Mouse (Mus musculus) liver, embryonic 14.5 days (tissue): ENCODE data around the gene Gart.

Source experiments
- CTCF ChIP-seq: IDR thresholded peaks from 2 replicates; pipeline ENCODE4 v1.5.1; 2016; ENCODE audit warnings: antibody characterized with exemption, low read depth, control low read depth
- EP300 ChIP-seq: IDR thresholded peaks from 2 replicates; pipeline ENCODE4 v1.6.1; 2016; ENCODE audit warnings: antibody characterized with exemption, low read depth

DNA sequence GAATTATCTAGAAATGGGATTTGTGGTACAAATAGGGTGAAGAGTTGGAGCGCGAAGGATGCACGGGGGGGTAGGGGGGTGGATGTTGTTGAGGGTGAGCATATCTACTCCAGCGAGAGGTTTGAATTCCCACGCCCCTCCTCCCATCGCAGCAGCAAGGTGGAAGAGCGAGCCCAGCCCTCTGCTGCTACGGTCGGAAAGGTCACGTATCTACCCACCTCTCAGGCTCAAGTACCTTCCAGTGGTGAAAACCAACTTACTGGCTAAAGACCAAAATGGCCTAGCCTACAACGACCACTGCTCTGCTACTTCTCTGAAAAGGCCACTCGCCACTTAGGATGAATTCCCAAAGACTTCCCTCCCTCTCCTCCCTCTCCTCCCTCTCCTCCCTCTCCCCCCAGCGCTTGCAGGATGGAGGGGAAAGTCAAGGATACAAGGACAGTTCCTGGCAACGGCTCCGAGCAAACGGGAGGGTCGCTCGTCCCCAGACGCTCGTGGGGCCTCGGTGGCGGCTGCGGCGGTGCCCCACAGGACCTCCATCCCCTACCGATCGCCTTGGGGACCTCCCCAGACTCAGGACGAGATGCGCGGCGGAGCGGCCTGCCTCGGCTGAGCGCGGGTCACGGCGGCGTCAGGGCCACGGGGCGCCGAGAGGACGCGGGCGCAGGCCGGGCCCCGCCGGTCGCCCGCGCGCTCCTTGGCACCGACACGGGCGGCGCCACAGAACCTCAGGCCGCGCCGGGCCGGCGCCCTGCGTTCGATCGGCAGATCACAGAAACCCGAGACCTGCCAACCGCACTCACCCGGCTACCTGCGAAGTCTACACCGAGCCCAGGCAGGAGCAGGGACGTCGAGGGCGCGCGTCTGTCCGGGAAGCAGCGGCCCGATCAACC, 49.7 kb downstream of the Gart start:
- no peak for TF ChIP-seq CTCF
- TF ChIP-seq EP300 = no peak
